Mouse (Mus musculus) ovary, adult 18-20 months (tissue): ENCODE data around the gene Rps2.
"Not testable (repeated sequence)": the region's sequence is repeated elsewhere in the genome, so short reads cannot be mapped to it uniquely, and the experiment has no call there.

Experiments used
- DNase-seq: peaks from one replicate; pipeline ENCODE4 v3.0.0; 2022; ENCODE audit warnings: low spot score, mixed read lengths

Rps2 gene

DNA sequence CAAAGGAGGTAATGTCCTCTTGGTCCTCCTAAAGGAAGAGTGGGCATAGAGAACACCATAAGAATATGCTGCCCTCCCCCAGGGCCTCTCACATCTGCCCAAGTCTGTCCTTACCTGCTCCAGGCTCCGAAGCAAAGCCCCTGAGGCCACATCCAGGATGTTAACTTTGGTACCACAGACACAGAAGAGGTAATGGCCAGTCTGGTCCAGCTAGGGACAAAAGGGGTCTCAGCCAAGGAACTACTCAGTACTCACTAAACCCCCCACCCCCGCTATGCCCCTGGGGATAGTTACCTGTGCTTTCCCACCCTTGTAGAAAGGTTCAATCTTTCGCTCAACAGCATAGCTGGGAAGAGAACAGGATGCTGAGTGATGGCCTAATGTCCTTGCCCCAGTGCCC lies 12.1 kb upstream of the Rps2 start:
- DNase-seq, result no peak

DNA sequence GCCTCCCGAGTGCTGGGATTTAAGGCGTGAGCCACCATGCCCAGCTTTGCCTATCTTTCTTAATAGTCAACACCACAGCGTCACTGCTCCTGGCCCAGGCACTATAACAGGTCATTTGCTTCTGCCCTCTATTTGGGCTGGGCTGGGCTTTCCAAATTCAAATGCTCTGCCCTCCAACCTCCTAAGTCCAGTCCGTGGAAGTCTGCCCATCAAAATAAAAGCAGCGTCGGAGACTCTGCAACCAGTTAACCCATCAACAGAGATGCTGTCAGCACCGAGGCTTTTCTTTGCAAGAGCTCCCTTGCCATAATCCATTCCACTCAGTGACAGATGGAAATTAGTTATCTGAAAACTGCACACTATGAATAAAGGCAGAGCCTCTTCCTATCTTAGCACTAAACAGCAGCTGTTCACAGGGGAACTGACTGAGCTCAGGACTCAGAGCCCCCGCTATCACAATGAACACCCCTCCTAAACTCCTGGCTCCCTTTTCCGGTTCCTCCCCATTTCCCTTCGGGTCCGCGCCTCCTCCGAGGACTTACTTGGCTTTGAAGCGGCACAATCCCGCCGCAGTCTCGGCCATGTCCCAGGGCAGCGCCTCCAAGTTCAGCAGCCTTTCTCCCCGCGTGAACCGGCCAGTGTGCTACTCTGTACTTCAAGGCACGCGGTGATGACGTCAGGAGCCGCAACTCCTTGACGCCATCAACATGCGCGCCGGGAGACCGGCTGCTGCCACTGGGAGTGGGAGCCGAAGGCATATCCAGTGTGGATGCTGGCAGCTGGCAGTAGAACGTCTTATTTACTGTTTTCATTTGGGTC lies 10.7 kb upstream of the Rps2 start, which contains the start of gene Tbl3:
TSS of gene Tbl3 (minus strand) at position 679 of the 819 bp plus-strand sequence.
- peak; percentile 82 for DNase-seq

DNA sequence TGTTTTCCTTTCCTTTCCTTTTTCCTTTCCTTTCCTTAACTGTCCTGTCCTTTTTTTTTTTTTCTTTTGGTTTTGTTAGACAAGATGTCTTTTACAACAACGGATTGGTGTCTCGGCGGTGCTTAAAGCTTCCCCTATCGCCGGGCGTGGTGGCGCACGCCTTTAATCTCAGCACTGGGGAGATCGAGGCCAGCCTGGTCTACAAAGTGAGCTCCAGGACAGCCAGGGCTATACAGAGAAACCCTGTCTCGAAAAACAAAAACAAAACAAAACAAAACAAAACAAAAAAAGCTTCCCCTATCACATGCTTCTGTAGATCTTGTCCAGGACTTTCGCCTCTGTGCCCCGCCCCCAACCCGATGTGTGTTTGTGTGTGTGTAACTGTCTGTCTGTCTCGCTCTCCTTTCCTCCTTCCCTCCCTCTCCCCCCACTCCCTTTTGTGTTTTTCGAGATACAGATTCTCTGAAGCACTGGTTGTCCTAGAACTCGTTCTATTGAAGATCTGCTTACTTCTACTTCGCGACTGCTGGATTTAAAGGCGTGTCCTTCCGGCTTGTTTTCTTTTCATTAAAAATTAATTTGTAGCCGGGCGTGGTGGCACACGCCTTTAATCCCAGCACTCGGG lies 10.0 kb upstream of the Rps2 start:
- no peak for DNase-seq

DNA sequence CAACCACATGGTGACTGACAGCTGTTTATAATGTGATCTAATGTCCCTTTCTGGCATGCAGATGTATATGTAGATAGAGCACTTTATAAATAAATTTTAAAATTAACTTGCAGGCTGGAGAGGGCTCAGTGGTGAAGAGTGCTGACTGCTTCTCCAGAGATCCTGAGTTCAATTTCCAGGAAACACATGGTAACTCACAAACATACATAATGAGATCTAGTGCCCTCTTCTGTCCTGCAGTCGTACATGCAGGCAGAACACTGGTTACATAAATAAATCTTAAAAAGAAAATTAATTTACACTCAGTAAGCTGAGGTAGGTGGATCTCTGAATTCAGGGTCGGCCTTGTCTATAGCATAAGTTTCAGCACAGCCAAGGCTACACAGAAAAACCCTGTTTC lies 9.3 kb upstream of the Rps2 start:
- no peak for DNase-seq

DNA sequence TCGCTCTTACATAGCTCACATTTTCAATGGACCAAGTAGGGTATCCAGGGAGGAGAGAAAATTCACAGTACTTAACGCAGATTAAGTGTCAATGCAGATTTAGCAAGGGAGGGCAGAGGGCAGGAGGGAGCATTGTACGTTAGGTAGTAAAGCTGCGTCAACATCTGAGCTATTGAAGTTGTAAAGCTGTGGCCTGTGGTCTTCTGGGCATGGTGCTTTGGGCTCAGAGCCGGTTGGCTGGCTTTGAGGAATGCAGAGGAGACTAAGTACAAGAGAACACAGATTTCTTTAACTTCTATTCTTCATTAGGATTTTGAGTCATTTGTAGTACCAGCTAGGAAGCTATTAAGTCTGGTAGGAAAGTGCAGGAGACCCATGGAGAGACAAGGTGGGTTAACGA lies 2.4 kb upstream of the Rps2 start:
- DNase-seq, result no peak

DNA sequence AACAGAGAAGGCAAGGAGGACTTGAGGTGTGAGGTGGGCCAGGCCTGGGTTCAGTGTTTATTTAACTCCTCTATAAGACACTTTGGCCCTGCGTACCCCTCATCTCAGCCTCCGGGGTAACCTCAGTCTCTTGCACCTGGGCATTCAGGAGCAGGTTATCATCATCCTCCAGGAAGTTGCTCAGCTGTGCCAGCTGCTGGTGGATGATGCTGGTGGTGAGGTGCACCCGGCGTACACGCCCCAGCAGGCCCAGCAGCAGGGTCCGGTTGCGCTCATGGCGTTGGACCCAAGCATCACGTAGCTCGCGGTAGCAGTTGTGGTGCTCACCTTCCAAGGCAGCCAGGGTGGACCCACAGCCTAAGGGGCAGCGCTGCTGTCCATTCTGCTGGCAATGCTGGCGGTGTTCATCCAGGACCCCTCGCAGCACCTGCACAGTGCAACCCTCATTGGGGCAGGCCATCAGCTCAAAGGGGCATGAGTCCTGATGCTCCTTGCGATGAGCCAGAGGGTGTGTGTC lies 1.7 kb upstream of the Rps2 start:
- DNase-seq, result no peak

DNA sequence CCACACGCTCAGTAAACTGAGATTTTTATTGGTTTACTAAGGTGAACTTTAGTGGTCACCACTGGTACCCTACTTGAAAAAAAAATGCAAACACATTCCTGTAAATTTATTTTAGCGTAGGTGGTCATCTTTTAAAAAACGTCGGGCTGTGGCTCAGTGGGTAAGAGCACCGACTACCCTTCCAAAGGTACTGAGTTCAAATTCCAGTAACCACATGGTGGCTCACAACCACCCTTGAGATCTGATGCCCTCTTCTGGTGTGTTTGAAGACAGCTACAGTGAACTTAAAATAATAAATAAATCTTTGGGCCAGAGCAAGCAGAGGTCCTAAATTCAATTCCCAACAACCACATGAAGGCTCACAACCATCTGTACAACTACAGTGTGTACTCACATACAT lies 1.0 kb downstream of the Rps2 start:
- DNase-seq, result not testable (repeated sequence)

DNA sequence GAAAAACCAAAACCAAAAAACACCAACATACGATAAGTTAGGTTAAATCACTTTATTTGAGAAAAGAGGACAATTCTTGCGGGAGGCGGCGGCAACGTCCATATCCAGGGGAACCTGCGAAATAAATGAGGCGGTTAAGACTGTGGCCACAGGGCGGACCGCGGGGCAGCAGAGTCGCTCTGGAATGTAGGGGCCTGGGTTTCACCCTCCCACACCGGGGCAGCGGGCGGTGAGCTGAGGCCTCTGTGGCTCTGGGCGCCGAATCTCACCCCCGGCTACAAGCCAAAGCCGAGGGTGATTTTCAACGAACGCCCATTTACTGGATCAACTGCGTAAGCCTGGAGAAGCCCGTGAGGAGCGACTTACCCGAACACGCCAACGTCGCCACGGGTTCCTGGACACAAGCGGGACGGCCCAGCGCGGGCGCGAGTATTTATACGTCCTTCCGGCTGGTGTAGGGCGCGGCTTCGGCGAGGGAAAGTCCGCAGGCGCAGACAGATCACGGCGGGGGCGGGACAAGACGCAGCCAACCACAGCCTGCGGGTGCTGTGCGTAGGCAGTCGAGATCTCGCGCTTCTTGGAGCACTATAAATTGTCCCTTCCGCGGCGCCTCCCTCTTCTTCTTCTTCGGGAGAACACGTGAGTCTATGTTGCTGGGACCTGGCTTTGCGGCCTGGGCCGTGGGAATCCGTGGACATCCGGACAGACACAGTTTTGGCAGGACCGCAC lies 1.7 kb downstream of the Rps2 start:
- DNase-seq, result peak; percentile 98

DNA sequence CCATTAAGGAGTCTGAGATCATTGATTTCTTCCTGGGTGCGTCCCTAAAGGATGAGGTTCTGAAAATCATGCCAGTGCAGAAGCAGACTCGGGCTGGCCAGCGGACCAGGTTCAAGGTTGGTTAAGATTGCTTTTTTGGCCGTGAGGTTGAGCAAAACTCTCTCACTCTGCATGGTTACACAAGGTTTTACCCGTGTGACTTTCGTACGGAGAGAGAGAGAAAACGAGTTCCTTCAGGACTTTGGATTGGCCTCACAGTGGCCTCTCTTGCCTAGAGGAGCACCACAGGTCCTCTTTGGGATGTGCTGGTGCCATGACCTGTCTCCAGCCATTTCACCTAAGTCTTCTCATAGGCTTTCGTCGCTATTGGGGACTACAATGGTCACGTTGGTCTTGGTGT lies 2.7 kb downstream of the Rps2 start:
- DNase-seq, result not testable (repeated sequence)

DNA sequence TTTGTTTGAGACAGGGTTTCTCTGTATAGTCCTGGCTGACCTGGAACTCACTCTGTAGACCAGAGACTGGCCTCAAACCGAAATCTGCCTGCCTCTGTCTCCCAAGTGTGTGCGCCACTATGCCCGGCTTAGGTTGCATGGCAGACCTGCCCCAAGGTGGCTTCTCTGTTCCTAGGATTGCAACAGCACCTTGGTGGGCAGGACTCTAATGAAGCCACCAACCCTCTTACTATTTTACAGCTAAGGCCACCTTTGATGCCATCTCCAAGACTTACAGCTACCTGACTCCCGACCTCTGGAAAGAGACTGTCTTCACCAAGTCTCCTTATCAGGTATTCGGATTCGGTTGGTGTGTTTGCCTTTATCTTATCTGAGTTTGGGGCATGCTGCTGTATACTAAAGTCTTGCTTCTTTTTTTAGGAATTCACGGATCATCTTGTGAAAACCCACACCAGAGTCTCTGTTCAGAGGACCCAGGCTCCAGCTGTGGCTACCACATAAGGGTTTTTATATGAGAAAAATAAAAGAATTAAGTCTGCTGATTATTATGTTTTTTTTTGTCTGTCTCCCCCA lies 3.6 kb downstream of the Rps2 start:
- not testable (repeated sequence) for DNase-seq

DNA sequence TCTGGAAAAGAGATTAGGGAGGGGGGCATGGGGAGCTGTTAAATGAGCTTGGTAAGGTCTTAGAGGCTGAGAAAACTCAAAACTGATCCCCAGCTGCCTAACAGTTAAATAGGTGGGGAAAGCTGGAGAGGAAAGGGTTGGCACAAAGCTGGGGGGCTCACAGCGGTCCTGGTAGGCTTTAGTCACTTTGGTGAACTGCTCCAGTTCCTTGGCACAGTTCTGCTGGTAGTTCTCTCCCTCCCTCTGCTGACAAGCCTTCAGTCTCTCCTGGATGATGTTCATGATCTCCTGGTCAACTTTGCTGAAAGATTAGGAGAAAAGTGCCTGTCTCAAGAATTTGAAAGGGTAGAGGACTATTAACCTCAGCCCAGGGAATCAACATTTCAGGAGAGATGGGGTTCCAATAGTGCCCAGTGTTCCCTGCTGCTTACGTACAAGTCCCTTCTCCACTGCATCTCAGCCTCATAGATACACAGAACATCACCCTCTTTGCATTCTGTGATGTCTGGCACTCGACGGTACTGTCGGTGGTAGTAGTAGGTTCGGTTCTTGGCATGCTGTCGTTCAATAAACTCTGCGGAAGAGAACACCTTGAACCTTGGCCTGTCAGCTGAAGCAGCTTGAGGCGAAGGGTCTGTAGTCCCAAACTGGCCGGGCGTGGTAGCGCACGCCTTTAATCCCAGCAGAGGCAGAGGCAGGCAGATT lies 4.5 kb downstream of the Rps2 start:
- DNase-seq, result no peak

DNA sequence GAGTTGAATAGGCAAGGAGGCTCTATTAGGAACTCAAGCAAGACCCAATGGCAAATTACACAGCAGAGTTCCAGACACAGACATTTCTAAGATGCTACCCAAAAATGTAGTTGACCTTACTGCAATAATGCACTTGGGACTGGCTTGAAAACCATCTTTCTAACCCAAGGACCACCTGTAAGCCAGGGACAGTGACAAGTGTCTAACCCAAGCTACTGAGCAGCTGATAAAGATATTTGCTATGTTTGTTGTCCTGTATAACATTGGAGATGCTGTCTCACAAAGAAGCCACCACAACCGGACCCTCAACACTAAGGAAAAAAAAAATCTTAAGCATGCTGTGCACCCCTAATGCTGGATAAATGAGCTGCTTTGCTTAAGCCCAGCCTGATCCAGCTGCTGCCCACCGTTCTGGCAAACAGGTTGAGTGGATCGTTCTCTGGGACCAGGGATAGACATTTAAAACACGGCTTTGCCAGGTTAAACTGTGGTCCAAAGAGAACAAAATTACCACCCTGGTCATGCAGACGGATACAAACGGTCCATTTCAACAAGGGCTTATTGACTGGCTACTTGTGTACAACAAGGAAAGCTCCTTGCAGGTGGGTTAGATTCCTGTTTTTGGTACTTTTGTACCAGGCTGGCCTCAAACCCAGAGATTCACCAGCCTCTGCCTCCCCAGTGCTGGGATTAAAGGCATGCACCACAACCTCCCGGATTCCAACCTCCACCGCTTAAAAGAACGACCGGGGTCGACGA lies 5.4 kb downstream of the Rps2 start:
- no peak for DNase-seq

DNA sequence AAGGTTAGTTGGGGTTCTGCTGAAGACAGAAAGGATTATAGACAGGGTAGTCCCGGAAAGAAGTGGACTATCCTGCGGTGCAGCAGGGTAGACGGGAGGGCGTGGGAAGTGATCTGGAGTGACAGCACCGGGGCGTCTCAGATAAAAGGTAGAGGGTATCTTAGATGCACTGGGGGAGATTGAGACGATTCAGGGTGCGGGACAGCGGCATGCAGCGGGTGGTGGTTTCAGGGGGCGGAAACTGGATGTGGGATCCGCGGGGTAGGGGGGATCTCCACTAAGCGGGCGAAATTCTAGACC lies 5.9 kb downstream of the Rps2 start:
- DNase-seq, result no peak

DNA sequence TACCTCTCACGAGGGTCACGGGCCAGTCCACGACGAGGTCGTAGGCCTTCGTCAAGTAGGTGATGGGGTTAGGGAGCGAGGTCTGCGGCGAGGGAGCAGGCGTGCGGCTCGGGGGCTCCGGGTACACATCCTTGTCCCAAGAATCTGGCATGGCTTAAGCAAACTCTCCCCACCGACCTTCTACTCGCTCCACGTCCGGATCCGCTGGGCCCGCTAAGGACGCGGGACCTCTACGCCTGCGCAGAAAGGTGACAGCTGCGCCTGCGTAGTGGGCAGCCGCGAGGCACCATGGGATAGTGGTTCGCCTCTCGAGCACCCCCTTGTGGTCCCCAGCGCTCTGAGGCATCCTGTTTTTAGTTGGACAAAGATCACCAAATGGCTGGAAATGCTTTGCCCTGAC lies 6.3 kb downstream of the Rps2 start, which contains the start of gene Ndufb10:
TSS of gene Ndufb10 (minus strand) at position 295 of the 400 bp plus-strand sequence.
- peak; percentile 88 for DNase-seq

DNA sequence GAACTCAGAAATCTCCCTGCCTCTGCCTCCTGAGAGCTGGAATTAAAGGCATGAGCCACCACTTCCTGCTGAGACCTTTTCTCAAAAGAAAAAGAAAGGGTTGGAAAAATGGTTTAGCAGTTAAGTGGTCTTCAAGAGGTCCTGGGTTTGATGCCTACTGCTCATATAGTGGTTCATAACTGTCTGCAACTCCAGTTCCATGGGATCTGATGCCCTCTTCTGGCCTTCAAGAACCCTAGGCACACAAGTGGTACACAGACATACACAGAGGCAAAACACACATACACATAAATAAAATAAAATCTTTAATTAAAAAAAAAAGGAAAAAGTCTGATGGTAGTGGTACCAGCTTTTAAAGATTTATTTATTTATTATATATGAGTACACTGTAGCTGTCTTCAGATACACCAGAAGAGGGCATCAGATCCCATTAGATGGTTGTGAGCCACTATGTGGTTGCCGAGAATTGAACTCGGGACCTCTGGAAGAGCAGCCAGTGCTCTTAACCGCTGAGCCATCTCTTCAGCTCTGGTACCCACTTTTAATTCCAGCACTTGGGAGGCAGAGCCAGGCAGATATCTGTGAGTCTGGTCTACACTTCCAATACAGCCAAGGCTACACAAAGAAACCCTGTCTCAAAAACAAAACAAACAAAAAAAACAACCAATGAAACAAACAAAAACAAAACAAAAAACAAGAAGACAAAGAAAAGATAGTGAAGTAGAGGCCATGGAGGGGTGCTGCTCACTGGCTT lies 7.9 kb downstream of the Rps2 start:
- DNase-seq, result no peak

DNA sequence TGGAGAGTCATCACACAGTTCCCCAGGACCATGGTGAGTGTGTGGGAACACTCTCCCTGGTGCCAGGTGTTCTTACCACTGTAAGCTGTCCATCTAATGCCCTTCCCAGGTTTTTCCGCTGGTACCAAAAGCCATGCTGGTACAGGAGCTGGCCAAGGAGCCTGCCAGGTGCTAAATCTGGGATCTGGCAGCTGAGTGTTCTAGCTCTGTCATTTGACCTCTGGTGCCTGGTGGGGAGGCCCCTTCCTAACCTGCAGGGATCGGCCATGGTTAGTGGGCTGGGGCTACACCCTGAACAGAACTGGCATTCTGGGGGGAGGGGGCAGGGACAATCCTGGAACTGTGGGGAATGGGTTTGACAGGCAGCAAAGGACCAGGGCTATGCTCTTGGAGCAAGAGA lies 9.7 kb downstream of the Rps2 start, which contains the start of gene Rpl3l:
TSS of gene Rpl3l (plus strand) at position 203 of the 400 bp plus-strand sequence.
- no peak for DNase-seq

DNA sequence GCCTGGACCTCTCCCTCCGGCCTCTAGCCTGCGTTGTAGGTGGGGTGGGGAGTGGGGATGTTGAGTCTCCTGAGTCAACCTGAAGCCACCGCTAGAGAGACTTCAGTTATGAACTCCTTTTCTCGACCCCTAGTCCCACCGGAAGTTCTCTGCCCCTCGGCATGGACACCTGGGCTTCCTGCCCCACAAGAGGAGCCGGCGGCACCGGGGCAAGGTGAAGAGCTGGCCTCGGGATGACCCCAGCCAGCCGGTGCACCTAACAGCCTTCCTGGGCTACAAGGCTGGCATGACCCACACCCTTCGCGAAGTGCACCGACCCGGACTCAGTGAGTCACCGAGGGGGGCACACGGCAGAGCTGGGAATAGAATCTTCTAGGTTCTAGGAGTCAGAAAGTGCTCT lies 10.3 kb downstream of the Rps2 start:
- no peak for DNase-seq

DNA sequence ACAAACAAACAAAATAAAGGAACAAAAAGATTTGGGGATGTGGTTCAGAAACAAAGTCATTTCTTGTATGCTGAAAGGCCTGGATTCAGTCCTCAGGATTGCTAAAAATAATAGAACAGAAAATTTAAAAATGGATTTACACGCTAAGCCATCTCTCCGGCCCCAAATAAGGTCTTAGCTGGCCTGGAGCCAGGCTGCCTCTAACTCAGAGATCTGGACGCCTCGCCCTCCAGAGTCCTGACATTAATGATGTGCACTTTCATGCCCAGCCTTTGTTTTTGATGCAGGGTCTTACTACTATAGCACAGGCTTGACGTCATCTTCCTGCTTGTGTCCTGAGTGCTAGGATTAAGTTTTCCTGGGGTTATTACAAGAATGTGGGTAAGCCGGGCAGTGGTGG lies 11.2 kb downstream of the Rps2 start:
- DNase-seq, result no peak

DNA sequence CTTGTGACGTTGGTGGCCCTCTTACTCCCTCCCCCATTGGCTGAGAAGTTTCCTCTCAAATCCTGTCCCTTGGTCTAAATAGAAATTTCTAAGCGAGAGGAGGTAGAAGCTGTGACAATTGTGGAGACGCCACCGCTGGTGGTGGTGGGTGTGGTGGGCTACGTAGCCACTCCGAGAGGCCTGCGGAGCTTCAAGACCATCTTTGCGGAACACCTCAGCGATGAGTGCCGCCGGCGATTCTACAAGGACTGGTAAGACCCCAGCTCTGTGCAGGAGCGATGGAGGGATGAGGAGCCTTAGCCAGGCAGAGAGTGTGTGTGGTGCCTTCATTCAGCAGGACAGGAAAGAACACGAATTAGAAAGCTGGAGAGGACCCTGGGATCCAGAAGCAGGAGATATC lies 12.9 kb downstream of the Rps2 start:
- no peak for DNase-seq

DNA sequence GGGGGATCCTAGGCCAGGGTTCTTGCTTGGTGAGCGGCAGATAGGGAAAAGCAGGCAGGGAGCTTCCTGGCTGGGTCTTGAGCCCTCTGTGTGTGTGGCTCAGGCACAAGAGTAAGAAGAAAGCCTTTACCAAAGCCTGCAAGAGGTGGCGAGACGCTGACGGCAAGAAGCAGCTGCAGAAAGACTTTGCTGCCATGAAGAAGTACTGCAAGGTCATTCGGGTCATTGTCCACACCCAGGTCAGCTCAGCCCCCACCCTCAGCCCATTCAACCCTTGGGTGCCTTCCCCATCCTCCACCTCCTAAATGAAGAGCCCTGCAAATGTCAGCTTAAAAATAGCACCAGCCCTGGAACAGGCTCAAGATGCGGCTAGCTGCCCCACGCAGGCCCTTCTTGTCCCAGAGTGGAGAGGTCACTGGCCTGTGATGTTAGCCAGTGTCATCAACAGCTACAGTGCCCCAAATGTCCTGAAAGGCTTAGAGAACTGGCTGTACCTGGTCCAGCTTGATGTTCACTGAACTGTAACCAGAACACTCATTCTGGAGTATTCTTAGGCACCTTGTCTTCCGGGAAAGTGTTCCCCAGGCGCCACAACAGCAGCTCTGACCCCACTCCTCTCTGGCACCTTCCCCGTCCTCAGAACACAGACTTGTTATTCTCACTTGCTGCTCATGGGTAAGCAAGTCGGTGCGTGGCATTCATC lies 14.5 kb downstream of the Rps2 start:
- DNase-seq, result no peak
